In genomic region chr5:75870666-75871065, GRCm38 (mm10) we compare ENCODE assay signal across 13 mouse cellular contexts.
DNase-seq lines count a peak whose midpoint lies in the region; ATAC-seq and TF ChIP-seq lines count a peak whose summit lies in the region.
"Had no signal": no experiment of that assay in that cellular context is flagged by ENCODE, and none has a peak within 500 bp of the region (broad histone marks: within the 10 kb centered on the region; RNA-seq: fewer than 3 reads in every experiment).

No protein-coding gene starts in this region.

- no peaks in the 10 kb centered on the region for H3K27me3 ChIP-seq in heart, adult 2 months (ENCODE audit: control insufficient read depth, insufficient read depth, low read length)
- no peaks in the 10 kb centered on the region for H3K27me3 ChIP-seq in heart, embryonic 11.5 days (ENCODE audit: control insufficient read depth, insufficient read depth, low read length)
- H3K27me3 ChIP-seq in testis, adult 2 months (ENCODE audit: control insufficient read depth, insufficient read depth, low read length), result no peaks in the 10 kb centered on the region
- no peaks in the 10 kb centered on the region for H3K27me3 ChIP-seq in forebrain, embryonic 13.5 days
- H3K27me3 ChIP-seq: heart, embryonic 13.5 days had no signal

- no peak for TF ChIP-seq EP300 in heart, adult 2 months (IDR thresholded peaks at IDR 0.05; ENCODE audit: insufficient read depth, low read depth, low read length)

- H3K4me1 ChIP-seq in heart, adult 2 months (ENCODE audit: control insufficient read depth, insufficient read depth, low read length), result peaks cover 6% of the 10 kb centered on the region; the same call in 1 of the 2 replicates
- 0 out of 2 replicates have a peak, but pooled peaks cover 3% of the 10 kb centered on the region for H3K4me1 ChIP-seq in heart, embryonic 11.5 days (ENCODE audit: control insufficient read depth, insufficient read depth, low read length)
- H3K4me1 ChIP-seq in testis, adult 2 months (ENCODE audit: control insufficient read depth, insufficient read depth, low read length), result no peaks in the 10 kb centered on the region
- H3K4me1 ChIP-seq in forebrain, embryonic 13.5 days, result no peaks in the 10 kb centered on the region
- H3K4me1 ChIP-seq: embryonic facial prominence, embryonic 10.5 days had no signal

- no peak for ATAC-seq in heart, embryonic 11.5 days (replicated peaks; ENCODE audit: insufficient number of reproducible peaks, low FRiP score, low TSS enrichment)
- ATAC-seq in forebrain, embryonic 13.5 days, result no peak
- ATAC-seq: forebrain, embryonic 16.5 days; hindbrain, embryonic 16.5 days; intestine, postnatal 0 days had no signal

- TF ChIP-seq POLR2A in heart, adult 2 months (IDR thresholded peaks at IDR 0.05; ENCODE audit: insufficient read depth, low read depth, low read length), result no peak
- TF ChIP-seq POLR2A in testis, adult 2 months (IDR thresholded peaks at IDR 0.05; ENCODE audit: control insufficient read depth, low read depth, low read length), result no peak

- no peaks in the 10 kb centered on the region for H3K9me3 ChIP-seq in heart, embryonic 11.5 days (replicated peaks; ENCODE audit: control insufficient read depth, low read length)
- H3K9me3 ChIP-seq in forebrain, embryonic 13.5 days (replicated peaks), result no peaks in the 10 kb centered on the region

- H3K36me3 ChIP-seq in heart, adult 2 months (ENCODE audit: control insufficient read depth, insufficient read depth, low read length), result no peaks in the 10 kb centered on the region
- no peaks in the 10 kb centered on the region for H3K36me3 ChIP-seq in heart, embryonic 11.5 days (ENCODE audit: control insufficient read depth, insufficient read depth, low read length)
- H3K36me3 ChIP-seq in testis, adult 2 months (ENCODE audit: control insufficient read depth, insufficient read depth, low read length), result no peaks in the 10 kb centered on the region
- no peaks in the 10 kb centered on the region for H3K36me3 ChIP-seq in forebrain, embryonic 13.5 days (ENCODE audit: poor library complexity, severe bottlenecking)
- H3K36me3 ChIP-seq: embryonic facial prominence, embryonic 10.5 days; heart, embryonic 13.5 days had no signal

- WGBS in heart, adult 2 months, result 65% methylated on average over 14 of the region's 14 CpGs
- WGBS in heart, embryonic 11.5 days (ENCODE audit: insufficient replicate concordance), result 78% methylated on average over 14 of the region's 14 CpGs
- 79% methylated on average over 14 of the region's 14 CpGs for WGBS in forebrain, embryonic 13.5 days

- H3K4me3 ChIP-seq in heart, adult 2 months, result no peak overlapping the region; the same call in 1 of the 2 replicates
- H3K4me3 ChIP-seq in heart, embryonic 11.5 days (ENCODE audit: low read depth, low read length), result no peak overlapping the region
- H3K4me3 ChIP-seq in testis, adult 2 months (ENCODE audit: control insufficient read depth, low read depth, low read length), result peak overlapping the region; percentile 60
- no peak overlapping the region for H3K4me3 ChIP-seq in forebrain, embryonic 13.5 days
- H3K4me3 ChIP-seq: embryonic facial prominence, embryonic 10.5 days; heart, embryonic 13.5 days had no signal

- peak overlapping the region; percentile 32 for H3K27ac ChIP-seq in heart, adult 2 months
- no peak overlapping the region for H3K27ac ChIP-seq in heart, embryonic 11.5 days (ENCODE audit: low read depth, low read length)
- H3K27ac ChIP-seq in testis, adult 2 months (ENCODE audit: control insufficient read depth, insufficient read depth, low read depth, low read length), result no peak overlapping the region
- H3K27ac ChIP-seq in forebrain, embryonic 13.5 days, result no peak overlapping the region
- H3K27ac ChIP-seq: embryonic facial prominence, embryonic 10.5 days; heart, embryonic 13.5 days had no signal

- no peak overlapping the region for H3K9ac ChIP-seq in heart, adult 2 months (ENCODE audit: low read depth, low read length)
- no peak overlapping the region for H3K9ac ChIP-seq in heart, embryonic 11.5 days (ENCODE audit: low read depth, low read length)
- H3K9ac ChIP-seq in forebrain, embryonic 13.5 days, result no peak overlapping the region
- H3K9ac ChIP-seq: heart, embryonic 13.5 days had no signal

- no peak for TF ChIP-seq CTCF in heart, adult 2 months (IDR thresholded peaks at IDR 0.05)
- TF ChIP-seq CTCF in testis, adult 2 months (IDR thresholded peaks at IDR 0.05; ENCODE audit: control insufficient read depth, insufficient read depth, insufficient replicate concordance, low read depth, low read length), result no peak

- no peaks in the 10 kb centered on the region for H3K79me2 ChIP-seq in heart, adult 2 months (replicated peaks; ENCODE audit: control insufficient read depth, insufficient read depth, low read length)

- intact Hi-C loops in heart, adult 2 months (cut with DNase I), result loop anchor here (1.0 to 10.0 kb wide), 4 partner anchors 108 to 434 kb away; partner anchors contain the start of genes Clock and Kdr

- DNase-seq in gastrocnemius, adult 18-20 months (ENCODE audit: low spot score), result peak; percentile 24
- DNase-seq in gastrocnemius, postnatal 25 days, result no peak
- peak in 1 of 2 experiments; percentile 17 for DNase-seq in heart, adult 2 months
- DNase-seq in testis, postnatal 14 days (ENCODE audit: low spot score), result no peak
- DNase-seq in skeletal muscle tissue, adult 2 months (ENCODE audit: low read depth, low spot score), result peak; percentile 21

- H3K4me2 ChIP-seq in heart, embryonic 11.5 days, result no peak overlapping the region
- H3K4me2 ChIP-seq in forebrain, embryonic 13.5 days, result no peak overlapping the region
- H3K4me2 ChIP-seq: heart, embryonic 13.5 days had no signal

Comparison
In these comparisons a context has a peak if more than half of its experiments do, and no peak if none do; other contexts are left out.
1. DNase-seq: peak in gastrocnemius, adult 18-20 months (single experiment) and skeletal muscle tissue, adult 2 months (single experiment); none in gastrocnemius, postnatal 25 days (single experiment) and testis, postnatal 14 days (single experiment).